Mouse (Mus musculus) hindbrain, embryonic 11.5 days (tissue): ENCODE measurements around the gene Nosip. TPM values are rescaled to one million over a fixed set of nuclear protein-coding genes. Genes with fewer than 3 reads are reported as not detected.

ENCODE experiments used
- ATAC-seq: fragments of 200-750 bp; cut with Nextera tagmentation; 2 replicates; pipeline ENCODE4 v1.8.0; 2017; ENCODE audit warnings: mild to moderate bottlenecking, moderate TSS enrichment, moderate library complexity; ENCODE audit not compliant: low FRiP score
- DNase-seq: peaks from one replicate; pipeline ENCODE4 v3.0.0-alpha.2; 2015; ENCODE audit warnings: low spot score
- H3K27ac ChIP-seq: fragments of 300-500 bp; sonication (generic); 2 replicates; pipeline ENCODE4 v1.5.1; 2014; ENCODE audit warnings: mild to moderate bottlenecking, low read depth, low read length
- H3K27me3 ChIP-seq: fragments of 300-500 bp; sonication (generic); 2 replicates; pipeline ENCODE4 v1.6.1; 2014; ENCODE audit warnings: mild to moderate bottlenecking, low read length, moderate library complexity, mixed read lengths; ENCODE audit not compliant: control insufficient read depth, insufficient read depth
- H3K36me3 ChIP-seq: fragments of 300-500 bp; sonication (generic); 2 replicates; pipeline ENCODE4 v1.6.1; 2014; ENCODE audit warnings: mild to moderate bottlenecking, low read length, moderate library complexity, mixed read lengths; ENCODE audit not compliant: control insufficient read depth, insufficient read depth
- H3K4me1 ChIP-seq: fragments of 300-500 bp; sonication (generic); replicated peaks from 2 replicates; pipeline ENCODE4 v1.6.1; 2014; ENCODE audit warnings: low read length, mixed read lengths; ENCODE audit not compliant: control insufficient read depth, insufficient read depth
- H3K4me2 ChIP-seq: fragments of 300-500 bp; sonication (generic); replicated peaks from 2 replicates; pipeline ENCODE4 v1.6.1; 2014; ENCODE audit warnings: mild to moderate bottlenecking, low read depth, low read length
- H3K4me3 ChIP-seq: fragments of 300-500 bp; sonication (generic); 2 replicates; pipeline ENCODE4 v1.5.1; 2014; ENCODE audit warnings: low read depth, low read length
- H3K9ac ChIP-seq: fragments of 300-500 bp; sonication (generic); 2 replicates; pipeline ENCODE4 v1.6.1; 2014; ENCODE audit warnings: low read depth, low read length
- H3K9me3 ChIP-seq: fragments of 300-500 bp; sonication (generic); 2 replicates; pipeline ENCODE4 v1.6.1; 2016; ENCODE audit warnings: low read length; ENCODE audit not compliant: control insufficient read depth
- WGBS: fragments of 180-500 bp; shearing (Covaris S2); extraction: QIAGEN DNeasy Blood & Tissue Kit; methylation state at CpG from one replicate; pipeline ENCODE4 v1.1.7; 2014; 5-methylcytosine and 5-hydroxymethylcytosine counted together
- polyA plus RNA-seq: library from polyadenylated mRNA; unstranded; fragments of >200 nt; fragmentation: Nextera tagmentation; extraction: Ambion mirVana; gene quantifications from 2 replicates; pipeline ENCODE4 v1.2.1, GENCODE M21; 2014

Gene Nosip
- polyA plus RNA-seq, 1 experiment from 2014 or later, result 58.2 TPM

GRCm38 (mm10) chr7:45052181-45052861 lies 9.9 kb upstream of the Nosip start:
- Histone ChIP-seq H3K36me3 (peaks cover 27% of the 10 kb centered on the region), H3K4me1 (0 out of 2 replicates have a peak, but pooled peaks cover 3% of the 10 kb centered on the region), H3K9me3 (no peaks in the 10 kb centered on the region), H3K4me2 (peak overlapping the region; percentile 96), H3K9ac (peak overlapping the region; percentile 81), H3K4me3 (peak overlapping the region; percentile 92), H3K27me3 (no peaks in the 10 kb centered on the region), H3K27ac (peak overlapping the region; percentile 98)
- 2% methylated on average over 38 of the region's 38 CpGs for WGBS
- ATAC-seq (no peak), DNase-seq (peak; percentile 72)

- H3K4me1 ChIP-seq, result 0 out of 2 replicates have a peak, but pooled peaks cover 3% of the 10 kb centered on the region
- 0% methylated on average over 6 of the region's 18 CpGs for WGBS
- H3K4me2 ChIP-seq, result peak within 1 kb of the TSS; percentile 96
- peak within 1 kb of the TSS; percentile 98 for H3K27ac ChIP-seq
- peak within 1 kb of the TSS; percentile 92 for H3K4me3 ChIP-seq
- peak within 1 kb of the TSS; percentile 81 for H3K9ac ChIP-seq
- ATAC-seq (no peak), DNase-seq (peak; percentile 76)
- H3K9me3 ChIP-seq, result no peaks in the 10 kb centered on the region
- H3K36me3 ChIP-seq, result peaks cover 24% of the 10 kb centered on the region
- H3K27me3 ChIP-seq, result no peaks in the 10 kb centered on the region
These were observed 9.4 kb upstream of the Nosip start, which contains the start of gene Prr12 for GRCm38 (mm10) chr7:45052862-45053116. Gene Prr12, minus strand, starts transcription at chr7:45052881.

DNA sequence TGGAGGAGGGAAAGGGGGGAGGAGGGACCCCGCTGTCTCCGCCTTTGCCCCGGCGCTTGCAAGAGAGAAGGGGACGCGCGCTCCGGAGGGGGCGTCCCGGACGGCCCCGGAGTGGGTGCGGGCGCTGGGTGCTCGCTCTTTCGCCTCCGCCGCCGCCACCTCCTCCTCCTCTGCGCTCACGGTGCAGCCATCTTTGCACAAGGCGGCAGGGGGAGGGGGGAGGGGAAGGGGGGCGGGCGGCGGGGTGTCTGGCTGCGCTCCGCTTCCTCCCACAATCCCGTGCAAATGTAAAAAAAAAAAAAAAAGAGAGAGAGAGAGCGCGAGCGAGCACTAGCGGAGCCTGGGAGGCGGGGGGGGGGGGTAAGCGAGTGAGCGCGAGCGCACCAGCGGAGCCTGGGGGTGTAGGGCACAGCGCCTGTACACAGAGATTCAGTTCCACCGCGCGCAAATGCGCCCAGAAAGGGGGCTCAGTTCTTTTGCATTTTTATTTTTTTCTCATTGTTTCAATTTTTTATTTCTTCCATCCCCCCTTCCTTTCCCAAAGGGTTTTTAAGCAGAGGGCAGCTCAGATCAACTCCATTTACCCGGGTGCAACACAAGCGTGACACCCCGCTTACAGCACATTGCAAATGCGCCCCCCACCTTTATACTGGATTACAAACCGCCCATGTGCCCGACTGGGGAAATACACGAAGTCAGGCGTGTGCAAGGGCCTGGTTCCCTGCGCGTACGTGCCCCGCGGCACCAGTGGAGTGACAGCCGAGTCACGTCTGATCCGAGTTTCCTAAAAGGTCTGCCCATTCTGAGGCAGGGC lies 8.9 kb upstream of the Nosip start:
- no peak for DNase-seq
- H3K27me3 ChIP-seq, result no peaks in the 10 kb centered on the region
- no peaks in the 10 kb centered on the region for H3K9me3 ChIP-seq
- under 1% methylated on average over 31 of the region's 59 CpGs for WGBS
- peak overlapping the region; percentile 81 for H3K9ac ChIP-seq
- H3K4me3 ChIP-seq, result peak overlapping the region; percentile 92
- H3K4me2 ChIP-seq, result peak overlapping the region; percentile 96
- H3K36me3 ChIP-seq, result peaks cover 18% of the 10 kb centered on the region
- ATAC-seq, result peak; percentile 44
- 0 out of 2 replicates have a peak, but pooled peaks cover 3% of the 10 kb centered on the region for H3K4me1 ChIP-seq
- peak overlapping the region; percentile 98 for H3K27ac ChIP-seq

DNA sequence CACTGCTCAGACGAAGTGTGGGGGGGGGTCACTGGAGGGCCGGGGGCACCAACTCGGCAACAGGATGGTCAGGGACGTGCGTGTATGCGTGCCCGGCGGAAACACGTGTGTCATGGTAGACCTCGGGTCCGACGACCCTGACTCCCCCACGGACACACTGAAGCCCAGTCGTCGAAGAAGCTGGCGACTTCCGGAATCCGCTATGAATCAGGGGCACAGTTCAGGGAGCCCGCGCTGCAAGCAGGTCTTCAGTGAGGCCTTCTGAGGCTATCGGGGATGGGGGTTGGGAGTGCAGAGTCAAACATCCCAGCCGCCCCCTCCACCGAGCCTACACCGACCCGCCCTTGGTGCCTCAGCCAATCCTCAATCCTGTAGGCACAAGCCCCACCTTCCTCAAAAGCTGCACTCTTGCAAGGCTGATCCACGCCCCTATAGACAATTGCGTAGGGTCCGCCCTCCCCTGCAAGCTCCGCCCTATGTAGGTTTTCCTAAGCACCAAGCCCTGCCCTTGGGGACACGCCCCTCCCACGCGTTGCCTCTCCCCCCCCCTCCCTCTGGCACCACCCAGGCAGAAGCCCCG lies 8.2 kb upstream of the Nosip start:
- H3K4me2 ChIP-seq, result peak overlapping the region; percentile 96
- H3K4me3 ChIP-seq, result peak overlapping the region; percentile 92
- under 1% methylated on average over 30 of the region's 33 CpGs for WGBS
- peak overlapping the region; percentile 81 for H3K9ac ChIP-seq
- no peaks in the 10 kb centered on the region for H3K9me3 ChIP-seq
- peak; percentile 93 for DNase-seq
- peak overlapping the region; percentile 98 for H3K27ac ChIP-seq
- peak; percentile 92 for ATAC-seq
- H3K4me1 ChIP-seq, result 0 out of 2 replicates have a peak, but pooled peaks cover 3% of the 10 kb centered on the region
- peaks cover 11% of the 10 kb centered on the region for H3K36me3 ChIP-seq
- H3K27me3 ChIP-seq, result no peaks in the 10 kb centered on the region

DNA sequence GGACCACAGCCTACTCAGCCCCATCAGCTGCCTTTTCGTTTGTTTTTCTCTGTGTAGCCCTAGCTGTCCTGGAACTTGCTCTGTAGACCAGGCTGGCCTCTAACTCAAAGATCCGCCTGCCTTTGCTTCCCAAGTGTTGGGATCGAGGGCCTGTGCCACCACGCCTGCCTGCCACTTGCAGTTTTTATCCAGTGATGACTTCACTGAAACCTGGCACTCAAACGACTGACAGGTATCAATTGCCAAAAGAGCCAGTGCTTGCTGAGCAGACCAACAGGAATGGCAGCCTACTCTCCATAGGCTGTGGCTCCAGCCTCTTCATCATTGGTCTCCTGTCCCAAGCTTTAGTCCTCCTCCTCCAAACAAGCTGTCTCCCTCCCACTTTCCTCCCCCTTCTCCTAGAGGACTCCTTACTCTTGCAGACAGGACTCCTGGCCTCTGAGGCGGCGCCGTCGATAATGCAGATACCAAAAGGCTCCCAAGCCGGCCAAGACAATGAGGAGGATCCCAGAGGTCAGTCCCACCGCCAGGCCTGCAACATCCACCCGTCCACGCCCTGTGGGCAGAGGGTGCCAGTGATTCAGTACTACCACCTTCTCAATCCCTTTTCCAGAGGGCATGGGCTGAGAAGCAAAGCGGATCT lies 5.8 kb upstream of the Nosip start:
- Histone ChIP-seq H3K4me3 (no peak overlapping the region), H3K27me3 (no peaks in the 10 kb centered on the region), H3K4me2 (no peak overlapping the region), H3K9ac (no peak overlapping the region), H3K27ac (no peak overlapping the region), H3K36me3 (no peaks in the 10 kb centered on the region), H3K4me1 (peaks cover 8% of the 10 kb centered on the region; the same call in 1 of the 2 replicates), H3K9me3 (no peaks in the 10 kb centered on the region)
- ATAC-seq (no peak), DNase-seq (no peak)
- WGBS, result 67% methylated on average over 14 of the region's 14 CpGs

- no peak overlapping the region for H3K4me3 ChIP-seq
- H3K27me3 ChIP-seq, result no peaks in the 10 kb centered on the region
- H3K27ac ChIP-seq, result no peak overlapping the region
- no peaks in the 10 kb centered on the region for H3K36me3 ChIP-seq
- ATAC-seq, result no peak
- no peak overlapping the region for H3K4me2 ChIP-seq
- H3K9ac ChIP-seq, result no peak overlapping the region
- no peaks in the 10 kb centered on the region for H3K9me3 ChIP-seq
- DNase-seq, result no peak
- peaks cover 6% of the 10 kb centered on the region; the same call in 1 of the 2 replicates for H3K4me1 ChIP-seq
These were observed 5.3 kb upstream of the Nosip start for GRCm38 (mm10) chr7:45056972-45057348.

DNA sequence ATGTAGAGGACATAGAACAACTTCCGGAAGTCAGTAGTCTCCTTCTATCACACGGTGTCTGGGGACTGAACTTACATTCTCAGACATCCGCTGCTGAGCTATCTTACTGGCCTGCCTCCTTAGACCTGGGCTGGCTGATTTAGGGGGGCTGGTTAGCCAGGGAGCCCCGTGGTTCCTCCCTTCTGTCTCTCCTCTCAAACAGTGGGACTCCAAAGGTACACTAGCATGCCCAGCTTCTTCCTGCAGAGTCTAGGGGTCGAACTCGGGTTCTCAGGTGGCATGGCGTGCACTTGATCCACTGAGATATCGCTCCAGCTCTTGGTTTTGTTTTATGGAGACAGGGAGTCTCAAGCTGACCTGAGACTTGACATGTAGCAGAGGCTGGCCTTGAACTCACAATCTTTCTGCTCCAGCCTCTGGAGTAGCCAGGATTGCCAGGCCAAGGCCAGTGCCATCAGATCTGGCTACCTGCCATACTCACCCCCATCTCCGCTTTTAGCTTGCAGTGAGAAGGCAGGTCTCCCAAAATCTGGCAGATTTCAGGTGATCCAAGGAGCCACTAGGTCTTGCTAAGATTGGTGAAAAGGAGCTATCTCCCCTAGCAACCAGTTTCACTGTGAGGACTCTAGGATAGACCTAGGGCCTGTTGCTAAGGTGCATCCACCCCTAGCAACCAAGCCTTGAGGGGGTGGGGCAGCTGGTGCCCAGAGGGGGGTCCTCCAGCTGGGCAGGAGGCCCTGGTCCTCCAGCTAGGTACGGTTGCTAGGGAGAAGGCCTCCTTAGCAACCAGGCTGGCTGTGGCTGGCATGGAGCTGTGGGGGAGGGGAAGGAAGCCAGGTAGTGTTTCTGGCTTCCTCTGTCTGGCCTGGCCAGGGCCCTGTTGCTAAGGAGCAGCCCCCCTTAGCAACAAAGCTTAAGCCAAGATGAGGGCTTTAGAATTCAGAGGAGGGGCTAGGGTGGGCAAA lies 3.3 kb upstream of the Nosip start:
- Histone ChIP-seq H3K9me3 (no peaks in the 10 kb centered on the region), H3K4me1 (peaks cover 6% of the 10 kb centered on the region; the same call in 1 of the 2 replicates), H3K36me3 (no peaks in the 10 kb centered on the region), H3K27me3 (no peaks in the 10 kb centered on the region), H3K27ac (no peak overlapping the region), H3K9ac (no peak overlapping the region), H3K4me3 (no peak overlapping the region), H3K4me2 (no peak overlapping the region)
- ATAC-seq, result no peak
- DNase-seq, result peak; percentile 34
- 80% methylated on average over 10 of the region's 10 CpGs for WGBS
